Mouse (Mus musculus): Measurements from ENCODE around the gene Rex1bd. TPM values are rescaled to one million over a fixed set of nuclear protein-coding genes. Genes with fewer than 3 reads are reported as not detected.

Gene Rex1bd
- total RNA-seq, 2 experiments from 2014 or later = 108 to 110 TPM

GRCm38 (mm10) chr8:70469295-70469916 lies 37.1 kb downstream of the Rex1bd start:
- intact Hi-C loops (cut with DNase I) = no loop called here
- Histone ChIP-seq H3K4me3 (no peak overlapping the region), H3K27ac (peak overlapping the region; percentile 22)
- no peak for TF ChIP-seq CTCF (IDR thresholded peaks at IDR 0.05)
- DNase-seq (ENCODE audit: extremely low spot score in 1 of 2, low spot score in 2 of 2) = no peak

GRCm38 (mm10) chr8:70468733-70469132 lies 37.8 kb downstream of the Rex1bd start:
- Histone ChIP-seq H3K4me3 (no peak overlapping the region), H3K27ac (no peak overlapping the region)
- TF ChIP-seq CTCF (IDR thresholded peaks at IDR 0.05) = no peak
- DNase-seq (ENCODE audit: extremely low spot score in 1 of 2, low spot score in 2 of 2) = no peak
- intact Hi-C loops (cut with DNase I) = no loop called here

- Histone ChIP-seq H3K27ac (no peak overlapping the region), H3K4me3 (no peak overlapping the region)
- no peak for TF ChIP-seq CTCF (IDR thresholded peaks at IDR 0.05)
- no peak for DNase-seq (ENCODE audit: extremely low spot score in 1 of 2, low spot score in 2 of 2)
- intact Hi-C loops (cut with DNase I) = no loop called here
These were observed 38.6 kb downstream of the Rex1bd start for GRCm38 (mm10) chr8:70467907-70468306.

DNA sequence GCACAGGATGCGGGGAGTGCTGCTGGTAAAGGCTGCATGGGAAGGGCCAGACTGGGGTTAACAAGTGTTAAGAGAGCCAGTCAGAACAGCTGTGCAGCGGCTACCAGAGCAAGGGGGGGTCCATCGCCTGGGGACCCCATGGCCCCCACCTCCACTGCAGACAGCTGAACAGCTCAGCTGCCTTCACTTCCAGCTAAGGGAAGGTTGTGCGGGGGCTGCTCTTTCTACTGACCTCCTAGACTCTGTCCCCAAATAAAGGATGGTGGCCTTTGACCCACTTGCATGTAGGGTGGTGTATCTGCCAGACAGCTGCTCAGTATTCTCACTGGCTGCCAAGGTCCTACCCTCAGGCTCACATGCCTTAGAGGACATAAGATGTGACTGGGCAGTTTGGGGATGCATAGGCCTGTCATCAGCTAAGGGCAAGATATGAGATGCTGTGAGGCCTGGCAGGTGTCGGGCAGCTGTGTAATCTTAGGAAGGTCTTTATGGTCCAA lies 39.3 kb downstream of the Rex1bd start:
- TF ChIP-seq CTCF (IDR thresholded peaks at IDR 0.05) = no peak
- H3K27ac ChIP-seq = no peak overlapping the region
- DNase-seq (ENCODE audit: extremely low spot score in 1 of 2, low spot score in 2 of 2) = no peak
- intact Hi-C loops (cut with DNase I) = no loop called here
- H3K4me3 ChIP-seq = no peak overlapping the region

DNA sequence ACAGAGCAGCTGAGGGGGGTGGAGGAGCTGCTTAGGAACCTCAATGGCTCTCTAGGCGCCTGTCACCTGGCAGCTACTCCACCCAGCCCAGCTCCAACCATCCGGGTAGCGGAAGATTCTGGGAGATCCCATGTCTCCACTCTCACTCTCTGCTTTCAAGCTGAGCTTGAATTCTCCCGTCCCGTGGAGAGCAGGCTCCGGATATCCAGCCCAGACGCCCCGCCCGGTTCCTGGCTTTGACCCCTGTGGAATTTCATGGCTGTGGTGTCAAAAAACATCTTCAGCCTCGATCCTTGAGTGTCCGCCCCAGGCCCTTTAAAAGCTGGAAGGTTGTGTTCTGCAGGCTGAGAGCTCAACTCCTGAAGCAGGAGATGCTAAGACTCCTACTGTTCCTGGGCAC lies 39.8 kb downstream of the Rex1bd start:
- no peak overlapping the region for H3K27ac ChIP-seq
- intact Hi-C loops (cut with DNase I) = no loop called here
- TF ChIP-seq CTCF (IDR thresholded peaks at IDR 0.05) = no peak
- H3K4me3 ChIP-seq = no peak overlapping the region
- DNase-seq (ENCODE audit: extremely low spot score in 1 of 2, low spot score in 2 of 2) = no peak

DNA sequence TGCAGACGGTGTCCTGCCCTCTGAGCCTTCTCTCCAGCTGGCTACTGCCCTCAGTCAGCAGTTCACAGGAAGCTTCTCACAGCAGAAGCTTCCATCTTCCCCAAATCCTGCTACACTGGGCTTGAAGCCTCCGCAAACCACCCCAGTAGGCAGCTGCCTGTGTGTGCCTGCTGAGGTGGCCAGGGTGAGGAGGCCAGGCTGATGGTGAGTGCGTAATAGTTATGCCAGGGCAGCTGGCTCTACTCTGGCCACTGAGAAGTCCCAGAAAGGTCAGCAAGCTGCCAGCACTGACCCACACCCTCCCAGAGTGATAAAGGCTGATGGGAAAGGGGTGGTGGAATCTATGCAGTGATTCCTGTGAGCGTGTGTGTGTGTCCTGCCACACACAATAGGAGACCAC lies 40.2 kb downstream of the Rex1bd start:
- H3K4me3 ChIP-seq = no peak overlapping the region
- no peak for TF ChIP-seq CTCF (IDR thresholded peaks at IDR 0.05)
- no peak for DNase-seq (ENCODE audit: extremely low spot score in 1 of 2, low spot score in 2 of 2)
- no peak overlapping the region for H3K27ac ChIP-seq
- intact Hi-C loops (cut with DNase I) = no loop called here

DNA sequence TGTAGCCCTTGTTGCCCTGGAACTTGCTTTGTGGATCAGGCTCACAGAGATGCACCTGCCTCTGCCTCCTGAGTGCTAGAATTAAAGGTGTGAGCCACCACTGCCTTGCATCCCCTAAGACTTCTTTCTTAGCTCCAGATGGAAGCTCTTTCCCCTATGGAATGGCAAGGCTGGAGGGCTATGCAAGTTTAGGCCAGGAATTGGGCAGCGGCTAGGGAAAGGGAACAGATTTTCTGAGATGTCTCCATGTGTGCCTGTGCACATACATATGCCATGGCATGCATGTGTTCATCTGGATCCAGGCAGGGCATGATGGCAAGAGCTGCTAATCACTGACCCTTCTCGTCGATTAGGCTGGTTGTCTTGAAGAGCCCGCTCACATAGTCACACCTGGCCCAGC lies 40.9 kb downstream of the Rex1bd start:
- Histone ChIP-seq H3K4me3 (no peak overlapping the region), H3K27ac (no peak overlapping the region)
- TF ChIP-seq CTCF (IDR thresholded peaks at IDR 0.05) = no peak
- intact Hi-C loops (cut with DNase I) = no loop called here
- no peak for DNase-seq (ENCODE audit: extremely low spot score in 1 of 2, low spot score in 2 of 2)

GRCm38 (mm10) chr8:70464162-70464561 lies 42.4 kb downstream of the Rex1bd start:
- DNase-seq (ENCODE audit: extremely low spot score in 1 of 2, low spot score in 2 of 2) = no peak
- H3K27ac ChIP-seq = peak overlapping the region; percentile 80
- intact Hi-C loops (cut with DNase I) = no loop called here
- TF ChIP-seq CTCF (IDR thresholded peaks at IDR 0.05) = no peak
- no peak overlapping the region for H3K4me3 ChIP-seq

GRCm38 (mm10) chr8:70463306-70463705 lies 43.2 kb downstream of the Rex1bd start:
- intact Hi-C loops (cut with DNase I) = loop anchor here (2.0 kb wide), 1 partner anchor 45 kb away; no protein-coding TSS in a partner anchor
- peak overlapping the region; percentile 80 for H3K27ac ChIP-seq
- peak; percentile 53 to 69 for DNase-seq (ENCODE audit: extremely low spot score in 1 of 2, low spot score in 2 of 2)
- no peak overlapping the region for H3K4me3 ChIP-seq
- TF ChIP-seq CTCF (IDR thresholded peaks at IDR 0.05) = no peak

DNA sequence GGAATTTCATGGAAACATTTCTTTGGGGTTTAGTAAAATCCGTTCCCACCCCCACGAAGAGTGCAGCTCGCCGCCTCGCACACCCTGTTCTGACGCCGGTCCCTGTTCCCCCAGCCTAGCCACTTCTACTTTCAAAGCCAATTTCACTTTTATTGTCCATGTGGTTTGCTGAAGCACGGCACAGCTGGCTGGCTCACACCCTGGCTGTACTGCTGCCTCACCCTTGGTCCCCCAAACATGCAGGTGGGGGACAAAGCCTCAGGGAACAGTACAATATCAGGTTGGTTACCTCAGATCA lies 44.1 kb downstream of the Rex1bd start:
- peak overlapping the region; percentile 80 for H3K27ac ChIP-seq
- no peak overlapping the region for H3K4me3 ChIP-seq
- TF ChIP-seq CTCF (IDR thresholded peaks at IDR 0.05) = no peak
- intact Hi-C loops (cut with DNase I) = loop anchor here (2.0 kb wide), 1 partner anchor 44 kb away; no protein-coding TSS in a partner anchor
- DNase-seq (ENCODE audit: extremely low spot score in 1 of 2, low spot score in 2 of 2) = no peak

DNA sequence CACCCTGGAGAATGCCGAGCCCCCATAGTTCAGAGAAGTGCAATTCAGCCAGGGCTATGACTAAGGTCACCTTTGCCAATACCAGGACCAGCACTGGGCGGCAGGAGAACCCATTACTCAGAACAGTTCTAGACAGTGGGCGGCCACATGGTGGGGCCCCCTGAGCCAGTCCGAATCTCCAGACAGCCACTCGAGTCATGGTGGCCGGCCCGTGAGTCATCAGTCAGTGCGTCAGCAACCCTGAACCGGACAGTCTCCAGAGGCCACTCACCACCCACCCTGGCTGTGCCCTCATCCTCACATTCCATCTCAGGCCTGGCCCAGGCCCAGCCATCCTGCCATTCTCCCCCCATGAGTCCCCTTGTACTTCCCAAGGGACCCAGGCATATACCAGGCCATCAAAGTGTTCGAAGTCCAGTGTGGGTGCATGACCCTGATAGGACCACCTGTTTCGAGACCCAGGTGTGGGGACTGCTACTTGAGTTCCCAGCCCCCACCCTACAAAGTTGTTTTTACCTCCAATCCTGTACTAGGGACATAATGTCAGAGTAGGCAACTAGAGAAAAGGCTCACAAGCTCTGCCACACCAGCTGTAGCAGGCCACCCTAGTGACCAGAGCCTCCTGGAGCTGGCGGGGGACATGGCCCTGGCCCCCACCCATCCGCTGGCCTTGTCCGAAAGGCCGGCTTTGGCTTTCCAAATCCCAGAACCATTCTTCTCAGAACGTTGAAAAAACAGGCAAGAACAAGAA lies 44.6 kb downstream of the Rex1bd start:
- Histone ChIP-seq H3K27ac (peak overlapping the region; percentile 80), H3K4me3 (no peak overlapping the region)
- intact Hi-C loops (cut with DNase I) = loop anchor here (2.0 kb wide), 1 partner anchor 43 kb away; no protein-coding TSS in a partner anchor
- no peak for TF ChIP-seq CTCF (IDR thresholded peaks at IDR 0.05)
- DNase-seq (ENCODE audit: extremely low spot score in 1 of 2, low spot score in 2 of 2) = no peak

DNA sequence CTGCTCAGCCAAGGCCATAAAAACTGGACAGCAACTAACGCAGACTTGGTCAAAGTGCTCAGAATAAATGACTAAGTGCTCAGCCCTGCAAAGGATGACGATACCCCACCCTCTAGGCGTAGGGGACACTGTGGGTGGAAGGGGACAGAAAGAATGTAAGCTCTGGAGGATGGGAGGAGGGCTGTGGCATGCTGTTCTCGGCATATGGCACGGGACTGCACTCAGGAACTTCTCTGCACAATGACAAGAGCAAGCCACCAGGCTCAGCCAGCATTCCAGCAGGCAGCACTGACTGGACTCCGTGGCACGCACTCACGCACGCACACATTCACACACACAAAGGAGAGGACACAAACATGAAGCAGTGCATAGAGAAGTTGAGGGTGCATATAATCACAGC lies 45.9 kb downstream of the Rex1bd start:
- no peak for TF ChIP-seq CTCF (IDR thresholded peaks at IDR 0.05)
- no peak for DNase-seq (ENCODE audit: extremely low spot score in 1 of 2, low spot score in 2 of 2)
- intact Hi-C loops (cut with DNase I) = no loop called here
- peak overlapping the region; percentile 32; the same call in 1 of the 2 replicates for H3K27ac ChIP-seq
- no peak overlapping the region for H3K4me3 ChIP-seq

Data from left cerebral cortex, adult 2 months (tissue).